Mouse (Mus musculus) bone marrow macrophage, adult 2 months (primary cell): ENCODE data around the gene Cd63.

ENCODE experiments used
- CTCF ChIP-seq: IDR thresholded peaks from 2 replicates; pipeline ENCODE4 v1.5.1; 2012; ENCODE audit warnings: low read depth, mild to moderate bottlenecking, low read length, moderate library complexity
- POLR2A ChIP-seq: IDR thresholded peaks from 2 replicates; pipeline ENCODE4 v1.6.1; 2012; ENCODE audit warnings: mild to moderate bottlenecking, low read depth, low read length, borderline replicate concordance

GRCm38 (mm10) chr10:128958340-128958739, 57.6 kb downstream of the Cd63 start:
- TF ChIP-seq CTCF (no peak), POLR2A (no peak)
